Mouse (Mus musculus) MEL (cell line): Measurements from ENCODE around the gene Psmb7. TPM values are rescaled to one million over a fixed set of nuclear protein-coding genes. Genes with fewer than 3 reads are reported as not detected.

Experiments used
- DNase-seq: peaks from one replicate; pipeline ENCODE4 v3.0.0; 2011; ENCODE audit warnings: low read depth, low spot score
- H3K27ac ChIP-seq: 2 replicates; pipeline ENCODE4 v1.5.1; 2012; ENCODE audit warnings: low read depth, mild to moderate bottlenecking, control low read depth, low read length, moderate library complexity; ENCODE audit not compliant: control insufficient read depth
- H3K27me3 ChIP-seq, 2 experiments: fragments of 150-350 bp in 1 of 2; sonication (generic) in 1 of 2; 2 replicates each; pipeline ENCODE4 v1.6.1; 2012; ENCODE audit warnings: low read length in 2 of 2, mild to moderate bottlenecking in 2 of 2, improper control_type of control experiment in 1 of 2, moderate library complexity in 1 of 2; ENCODE audit not compliant: insufficient read depth in 2 of 2, control insufficient read depth in 1 of 2
- H3K36me3 ChIP-seq, 2 experiments: 2 replicates each; pipeline ENCODE4 v1.6.1; 2012 to 2014; ENCODE audit warnings: low read length in 2 of 2, improper control_type of control experiment in 1 of 2, inconsistent platforms in 1 of 2, mild to moderate bottlenecking in 1 of 2; ENCODE audit not compliant: insufficient read depth in 2 of 2, control insufficient read depth in 1 of 2
- H3K4me1 ChIP-seq, 2 experiments: fragments of 150-350 bp in 1 of 2; sonication (generic) in 1 of 2; 2 replicates each; pipeline ENCODE4 v1.6.1; 2012; ENCODE audit warnings: low read length in 2 of 2, improper control_type of control experiment in 1 of 2, mild to moderate bottlenecking in 1 of 2; ENCODE audit not compliant: insufficient read depth in 2 of 2, control insufficient read depth in 1 of 2
- H3K4me3 ChIP-seq, 2 experiments: fragments of 150-350 bp in 1 of 2; sonication (generic) in 1 of 2; 2 replicates each; pipeline ENCODE4 v1.5.1; 2012; ENCODE audit warnings: low read depth in 2 of 2, low read length in 2 of 2, mild to moderate bottlenecking in 2 of 2, moderate library complexity in 2 of 2, control low read depth in 1 of 2, improper control_type of control experiment in 1 of 2; ENCODE audit not compliant: control insufficient read depth in 1 of 2, insufficient read depth in 1 of 2
- H3K79me2 ChIP-seq: 2 replicates; pipeline ENCODE4 v1.6.1; 2012; ENCODE audit warnings: mild to moderate bottlenecking, low read length, moderate library complexity; ENCODE audit not compliant: control insufficient read depth, poor library complexity, insufficient read depth
- H3K9ac ChIP-seq: 2 replicates; pipeline ENCODE4 v1.6.1; 2012; ENCODE audit warnings: low read depth, mild to moderate bottlenecking, control low read depth, low read length, moderate library complexity; ENCODE audit not compliant: control insufficient read depth, poor library complexity, severe bottlenecking
- H3K9me3 ChIP-seq: fragments of 150-350 bp; sonication (generic); replicated peaks from 2 replicates; pipeline ENCODE4 v1.6.1; 2012; ENCODE audit warnings: mild to moderate bottlenecking, low read length, improper control_type of control experiment, moderate library complexity; ENCODE audit not compliant: insufficient read depth
- CTCF ChIP-seq, 3 experiments: IDR thresholded peaks in 2 of 3; conservative IDR thresholded peaks in 1 of 3; 2 replicates each; pipeline ENCODE4 v1.5.1; 2011 to 2012; ENCODE audit warnings: low read length in 3 of 3, low read depth in 2 of 3, mild to moderate bottlenecking in 2 of 3, improper control_type of control experiment in 1 of 3, inconsistent platforms in 1 of 3, mixed read lengths in 1 of 3, moderate library complexity in 1 of 3; ENCODE audit not compliant: control insufficient read depth in 1 of 3, insufficient read depth in 1 of 3, poor library complexity in 1 of 3, severe bottlenecking in 1 of 3
- ELF1 ChIP-seq: IDR thresholded peaks from 2 replicates; pipeline ENCODE4 v1.6.1; 2014; ENCODE audit warnings: low read depth, mild to moderate bottlenecking, inconsistent platforms, low read length, improper control_type of control experiment, moderate library complexity
- EP300 ChIP-seq, 2 experiments: IDR thresholded peaks; 2 replicates each; pipeline ENCODE4 v1.6.1; 2011; ENCODE audit warnings: improper control_type of control experiment in 2 of 2, low read length in 2 of 2, low read depth in 1 of 2, mild to moderate bottlenecking in 1 of 2
- GABPA ChIP-seq: IDR thresholded peaks from 2 replicates; pipeline ENCODE4 v1.6.1; 2012; ENCODE audit warnings: low read depth, mild to moderate bottlenecking, inconsistent platforms, low read length, improper control_type of control experiment, moderate library complexity
- GATA1 ChIP-seq: IDR thresholded peaks from 2 replicates; pipeline ENCODE4 v1.6.1; 2011; ENCODE audit warnings: low read depth, low read length, improper control_type of control experiment
- HCFC1 ChIP-seq: IDR thresholded peaks from 2 replicates; pipeline ENCODE4 v1.6.1; 2012; ENCODE audit warnings: low read depth, mild to moderate bottlenecking, inconsistent platforms, low read length, improper control_type of control experiment, moderate library complexity
- JUND ChIP-seq: IDR thresholded peaks from 2 replicates; pipeline ENCODE4 v1.6.1; 2011; ENCODE audit warnings: low read depth, mild to moderate bottlenecking, improper control_type of control experiment, low read length
- MAX ChIP-seq: IDR thresholded peaks from 2 replicates; pipeline ENCODE4 v1.6.1; 2011; ENCODE audit warnings: low read length, improper control_type of control experiment
- MAZ ChIP-seq: IDR thresholded peaks from 2 replicates; pipeline ENCODE4 v1.6.1; 2012; ENCODE audit warnings: low read depth, mild to moderate bottlenecking, inconsistent platforms, low read length, improper control_type of control experiment
- MYB ChIP-seq: IDR thresholded peaks from 2 replicates; pipeline ENCODE4 v1.6.1; 2011; ENCODE audit warnings: mild to moderate bottlenecking, low read depth, low read length, improper control_type of control experiment
- MYC ChIP-seq: IDR thresholded peaks from 2 replicates; pipeline ENCODE4 v1.6.1; 2011; ENCODE audit warnings: low read depth, mild to moderate bottlenecking, low read length, improper control_type of control experiment, moderate library complexity
- NELFE ChIP-seq: IDR thresholded peaks from 2 replicates; pipeline ENCODE4 v1.6.1; 2011; ENCODE audit warnings: low read depth, low read length, improper control_type of control experiment
- RAD21 ChIP-seq: IDR thresholded peaks from 2 replicates; pipeline ENCODE4 v1.6.1; 2011; ENCODE audit warnings: mild to moderate bottlenecking, low read depth, low read length, improper control_type of control experiment
- RCOR1 ChIP-seq: IDR thresholded peaks from 2 replicates; pipeline ENCODE4 v1.6.1; 2012; ENCODE audit warnings: low read depth, mild to moderate bottlenecking, inconsistent platforms, low read length, improper control_type of control experiment
- SIN3A ChIP-seq: IDR thresholded peaks from 2 replicates; pipeline ENCODE4 v1.6.1; 2012; ENCODE audit warnings: low read length, improper control_type of control experiment, inconsistent platforms
- SMC3 ChIP-seq: IDR thresholded peaks from 2 replicates; pipeline ENCODE4 v1.6.1; 2011; ENCODE audit warnings: low read depth, low read length, improper control_type of control experiment
- UBTF ChIP-seq: IDR thresholded peaks from 2 replicates; pipeline ENCODE4 v1.6.1; 2012; ENCODE audit warnings: low read depth, mild to moderate bottlenecking, inconsistent platforms, low read length, improper control_type of control experiment, moderate library complexity, borderline replicate concordance; ENCODE audit not compliant: insufficient read depth
- USF2 ChIP-seq, 2 experiments: IDR thresholded peaks; 2 replicates each; pipeline ENCODE4 v1.6.1; 2011 to 2012; ENCODE audit warnings: improper control_type of control experiment in 2 of 2, low read length in 2 of 2, borderline replicate concordance in 1 of 2, inconsistent platforms in 1 of 2, low read depth in 1 of 2, mild to moderate bottlenecking in 1 of 2; ENCODE audit not compliant: insufficient read depth in 1 of 2
- ZC3H11A ChIP-seq: IDR thresholded peaks from 2 replicates; pipeline ENCODE4 v1.6.1; 2012; ENCODE audit warnings: low read depth, mild to moderate bottlenecking, inconsistent platforms, low read length, improper control_type of control experiment
- ZNF384 ChIP-seq: IDR thresholded peaks from 2 replicates; pipeline ENCODE4 v1.6.1; 2012; ENCODE audit warnings: low read depth, mild to moderate bottlenecking, inconsistent platforms, low read length, improper control_type of control experiment
- polyA plus RNA-seq, 2 experiments: library from polyadenylated mRNA; stranded (reverse) in 1 of 2; unstranded in 1 of 2; fragments of >175 nt in 1 of 2; fragments of >200 nt in 1 of 2; gene quantifications; 2 replicates each; pipeline versions ENCODE4 v1.2.1 to v1.2.4; 2012; ENCODE audit warnings: low replicate concordance in 2 of 2, low read depth in 1 of 2; ENCODE audit not compliant: insufficient read length in 2 of 2, insufficient read depth in 1 of 2, missing spikeins in 1 of 2
- total RNA-seq: library from RNA; depleted of rRNA; stranded (reverse); fragments of 300-350 nt; gene quantifications from 2 replicates; pipeline ENCODE4 v1.2.3, GENCODE M21; 2012

Gene Psmb7
- total and polyA plus RNA-seq, 3 experiments = 337 to 367 TPM; not detected in 1

GRCm38 (mm10) chr2:38616072-38616471, 27.8 kb downstream of the Psmb7 start:
- Histone ChIP-seq H3K4me3 (no peak overlapping the region), H3K79me2 (peaks cover 20% of the 10 kb centered on the region), H3K27ac (no peak overlapping the region), H3K9ac (no peak overlapping the region), H3K27me3 (no peaks in the 10 kb centered on the region), H3K36me3 (peaks cover 18 to 38% of the 10 kb centered on the region in 2 experiments), H3K9me3 (no peaks in the 10 kb centered on the region), H3K4me1 (peaks cover 14 to 29% of the 10 kb centered on the region in 2 experiments)
- peak; percentile 43 for TF ChIP-seq SMC3
- TF ChIP-seq USF2 (IDR thresholded peaks at IDR 0.05; ENCODE audit: borderline replicate concordance in 1 of 2, insufficient read depth in 1 of 2, low read depth in 1 of 2, low read length in 2 of 2) = no peak
- no peak for TF ChIP-seq JUND
- 0 out of 2 replicates have a peak, but pooled peaks have one; percentile 31 for TF ChIP-seq MYC
- TF ChIP-seq RAD21 = peak; percentile 23
- TF ChIP-seq HCFC1 = peak; percentile 30; the same call in 1 of the 2 replicates
- peak; percentile 37; the same call in 1 of the 2 replicates for TF ChIP-seq RCOR1
- TF ChIP-seq ZNF384 = peak; percentile 68
- no peak; the same call in 1 of the 2 replicates for TF ChIP-seq MAZ
- no peak for TF ChIP-seq ZC3H11A
- 0 out of 2 replicates have a peak, but pooled peaks have one; percentile 9 for TF ChIP-seq MAX
- TF ChIP-seq EP300 (IDR thresholded peaks at IDR 0.05; ENCODE audit: low read depth in 1 of 2, low read length in 2 of 2) = peak in 1 of 2 experiments; percentile 45; a peak in 1 of 4 replicates
- TF ChIP-seq UBTF = no peak
- no peak for TF ChIP-seq ELF1
- peak; percentile 29 to 65 (median 34); a peak in 5 of 6 replicates for TF ChIP-seq CTCF (IDR thresholded peaks at IDR 0.05 in 2 of 3, conservative IDR thresholded peaks at IDR 0.05 in 1 of 3; ENCODE audit: control insufficient read depth in 1 of 3, insufficient read depth in 1 of 3, low read depth in 2 of 3, low read length in 3 of 3, poor library complexity in 1 of 3, severe bottlenecking in 1 of 3)
- TF ChIP-seq GABPA = no peak
- TF ChIP-seq SIN3A = peak; percentile 47
- DNase-seq = peak; percentile 82

- Histone ChIP-seq H3K27ac (no peak overlapping the region), H3K4me3 (no peak overlapping the region), H3K79me2 (peaks cover 14% of the 10 kb centered on the region), H3K9ac (no peak overlapping the region), H3K27me3 (no peaks in the 10 kb centered on the region), H3K9me3 (no peaks in the 10 kb centered on the region), H3K4me1 (peaks cover 14 to 29% of the 10 kb centered on the region in 2 experiments), H3K36me3 (peaks cover 16 to 38% of the 10 kb centered on the region in 2 experiments)
- peak; percentile 77 for TF ChIP-seq GATA1
- TF ChIP-seq EP300 (IDR thresholded peaks at IDR 0.05; ENCODE audit: low read depth in 1 of 2, low read length in 2 of 2) = peak; percentile 23 to 44; a peak in 3 of 4 replicates
- no peak for TF ChIP-seq NELFE
- no peak for TF ChIP-seq MYB
- no peak for TF ChIP-seq MAX
- DNase-seq = peak; percentile 52
These were observed 29.4 kb downstream of the Psmb7 start for GRCm38 (mm10) chr2:38614437-38614836.
